Mouse (Mus musculus) intestine, postnatal 0 days (tissue): Measurements from ENCODE around the gene Smg5. TPM values are rescaled to one million over a fixed set of nuclear protein-coding genes. Genes with fewer than 3 reads are reported as not detected.
A peak's percentile ranks its signal among the peaks of the same experiment; 100 is the strongest.
"Not testable (repeated sequence)": the region's sequence is repeated elsewhere in the genome, so short reads cannot be mapped to it uniquely, and the experiment has no call there.

Experiments used
- ATAC-seq: fragments of 200-750 bp; cut with Nextera tagmentation; 2 replicates; pipeline ENCODE4 v1.8.0; 2017; ENCODE audit warnings: mild to moderate bottlenecking, moderate TSS enrichment, moderate library complexity
- H3K27ac ChIP-seq: fragments of 300-500 bp; sonication (generic); 2 replicates; pipeline ENCODE4 v1.5.1; 2014; ENCODE audit warnings: mild to moderate bottlenecking, low read depth, low read length, moderate library complexity
- H3K27me3 ChIP-seq: fragments of 300-500 bp; sonication (generic); replicated peaks from 2 replicates; pipeline ENCODE4 v1.6.1; 2014; ENCODE audit warnings: low read length, mixed read lengths; ENCODE audit not compliant: control insufficient read depth, insufficient read depth
- H3K36me3 ChIP-seq: fragments of 300-500 bp; sonication (generic); 2 replicates; pipeline ENCODE4 v1.6.1; 2014; ENCODE audit warnings: mild to moderate bottlenecking, moderate library complexity; ENCODE audit not compliant: control insufficient read depth, insufficient read depth
- H3K4me1 ChIP-seq: fragments of 300-500 bp; sonication (generic); replicated peaks from 2 replicates; pipeline ENCODE4 v1.6.1; 2014; ENCODE audit warnings: antibody characterized with exemption, low read length, mixed read lengths; ENCODE audit not compliant: control insufficient read depth, insufficient read depth
- H3K4me2 ChIP-seq: fragments of 300-500 bp; sonication (generic); replicated peaks from 2 replicates; pipeline ENCODE4 v1.6.1; 2014; ENCODE audit warnings: low read depth, mild to moderate bottlenecking, moderate library complexity
- H3K4me3 ChIP-seq: fragments of 300-500 bp; sonication (generic); 2 replicates; pipeline ENCODE4 v1.5.1; 2014; ENCODE audit warnings: low read depth, low read length
- H3K9ac ChIP-seq: fragments of 300-500 bp; sonication (generic); 2 replicates; pipeline ENCODE4 v1.6.1; 2014; ENCODE audit warnings: mild to moderate bottlenecking, low read depth, low read length
- H3K9me3 ChIP-seq: fragments of 300-500 bp; sonication (generic); 2 replicates; pipeline ENCODE4 v1.6.1; 2016; ENCODE audit warnings: mixed run types; ENCODE audit not compliant: control insufficient read depth
- CTCF ChIP-seq: sonication (generic); IDR thresholded peaks from 2 replicates; pipeline ENCODE4 v1.5.1; 2016; ENCODE audit warnings: low read depth, mild to moderate bottlenecking, control low read depth, antibody characterized with exemption, moderate library complexity
- WGBS: fragments of 180-500 bp; shearing (Covaris S2); extraction: QIAGEN DNeasy Blood & Tissue Kit; methylation state at CpG from one replicate; pipeline ENCODE4 v1.1.7; 2014; 5-methylcytosine and 5-hydroxymethylcytosine counted together
- polyA plus RNA-seq: library from polyadenylated mRNA; unstranded; fragments of >200 nt; fragmentation: Nextera tagmentation; extraction: Ambion mirVana; gene quantifications from 2 replicates; pipeline ENCODE4 v1.2.1, GENCODE M21; 2015

Gene Smg5
- polyA plus RNA-seq, 1 experiment from 2014 or later, result 12.6 TPM

DNA sequence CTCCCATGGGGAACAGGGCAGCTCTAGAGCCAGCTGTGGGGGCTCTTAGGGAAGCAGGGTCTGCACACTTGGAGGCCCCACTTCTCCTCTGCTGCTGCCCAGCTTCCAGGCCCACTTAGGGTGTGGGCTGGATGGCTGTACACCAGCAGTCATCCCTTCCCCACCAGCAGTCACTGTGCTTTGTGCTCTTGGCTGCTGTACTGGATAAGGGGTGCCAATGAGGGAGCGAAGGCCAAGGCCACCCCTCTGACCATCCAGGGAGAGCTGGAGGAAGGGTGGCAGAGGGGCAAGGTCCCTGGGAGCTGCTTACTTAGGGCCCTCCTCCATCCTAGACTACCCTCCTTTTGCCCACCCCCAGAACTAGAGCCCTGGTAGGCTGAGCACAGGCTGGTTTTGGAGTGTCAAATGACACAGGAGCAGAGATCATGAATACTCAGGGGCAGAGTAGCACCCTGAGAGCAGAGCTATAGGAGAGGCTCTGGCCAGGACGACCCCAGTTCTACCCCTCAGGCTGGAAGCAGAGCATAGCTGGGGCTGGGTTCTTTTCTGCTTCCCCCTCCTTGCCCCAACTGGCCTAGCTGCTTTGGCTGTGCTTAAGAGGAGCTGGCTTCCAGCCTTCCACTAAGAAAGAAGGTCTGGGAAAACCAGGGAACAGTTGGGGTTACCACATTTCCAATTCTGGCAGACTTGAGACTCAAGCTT is 25.7 kb downstream of the Smg5 start:
- H3K9ac ChIP-seq, result no peak overlapping the region
- peaks cover 21% of the 10 kb centered on the region for H3K27me3 ChIP-seq
- no peak overlapping the region for H3K4me2 ChIP-seq
- H3K36me3 ChIP-seq, result peaks cover 59% of the 10 kb centered on the region
- ATAC-seq, result no peak
- H3K27ac ChIP-seq, result no peak overlapping the region
- no peak overlapping the region for H3K4me3 ChIP-seq
- WGBS, result 90% methylated on average over 2 of the region's 2 CpGs
- no peaks in the 10 kb centered on the region for H3K9me3 ChIP-seq
- no peaks in the 10 kb centered on the region for H3K4me1 ChIP-seq
- no peak for TF ChIP-seq CTCF

DNA sequence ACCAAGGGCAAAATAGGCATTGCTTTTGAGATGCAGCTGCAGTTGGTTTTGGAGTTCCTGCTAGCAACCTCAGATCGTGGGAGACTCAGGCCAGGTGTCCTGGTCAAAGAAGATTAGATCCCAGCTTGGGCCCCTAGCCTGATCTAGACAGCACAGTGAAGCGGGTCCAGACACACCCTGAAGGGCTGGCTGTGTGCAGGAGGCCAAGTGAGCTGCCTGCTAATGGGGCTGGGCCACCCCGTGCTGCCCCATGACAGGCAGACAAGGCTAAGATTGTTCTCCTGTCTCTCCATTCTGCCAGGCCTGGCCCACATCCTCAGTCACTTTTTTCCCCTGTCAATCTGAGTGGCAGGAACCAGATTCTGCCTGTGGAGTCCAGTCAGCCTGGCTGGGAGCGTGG is 27.6 kb downstream of the Smg5 start:
- Histone ChIP-seq H3K9ac (no peak overlapping the region), H3K36me3 (peaks cover 40% of the 10 kb centered on the region), H3K9me3 (no peaks in the 10 kb centered on the region), H3K27me3 (peaks cover 21% of the 10 kb centered on the region), H3K4me1 (no peaks in the 10 kb centered on the region), H3K4me2 (no peak overlapping the region), H3K27ac (no peak overlapping the region), H3K4me3 (no peak overlapping the region)
- ATAC-seq, result 0 out of 2 replicates have a peak, but pooled peaks have one; percentile 31
- 30% methylated on average over 4 of the region's 4 CpGs for WGBS
- TF ChIP-seq CTCF, result no peak

DNA sequence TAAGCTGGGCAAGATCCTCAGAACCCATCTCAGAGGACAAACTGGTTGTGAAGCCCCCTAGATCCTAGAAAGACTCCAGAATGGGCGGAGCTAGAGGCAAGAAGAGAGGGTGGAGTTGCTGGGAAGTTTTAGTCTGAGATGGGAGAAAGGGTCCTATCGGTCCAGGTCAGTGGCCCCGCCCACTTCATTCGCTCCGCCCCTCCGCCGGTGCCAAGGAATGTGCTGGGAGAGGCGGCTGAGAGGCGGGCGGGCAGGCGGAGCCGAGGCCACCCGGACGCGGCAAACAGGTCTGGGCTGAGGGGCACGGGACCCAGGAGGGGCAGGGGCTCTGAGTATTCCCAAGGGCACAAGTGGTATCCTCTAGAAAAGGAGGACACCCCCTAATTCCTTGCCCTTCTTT is 28.3 kb downstream of the Smg5 start, which contains the start of gene Paqr6:
Paqr6 (plus strand) TSS at position 248 of the 400 bp plus-strand sequence.
- Histone ChIP-seq H3K4me2 (peak within 1 kb of the TSS; percentile 45), H3K4me3 (0 out of 2 replicates have a peak within 1 kb of the TSS, but pooled peaks have one; percentile 13), H3K36me3 (peaks cover 33% of the 10 kb centered on the region), H3K4me1 (no peaks in the 10 kb centered on the region), H3K9me3 (no peaks in the 10 kb centered on the region), H3K9ac (no peak within 1 kb of the TSS), H3K27me3 (peaks cover 21% of the 10 kb centered on the region), H3K27ac (no peak within 1 kb of the TSS)
- no peak for ATAC-seq
- no peak for TF ChIP-seq CTCF
- WGBS, result 6% methylated on average over 16 of the region's 16 CpGs

DNA sequence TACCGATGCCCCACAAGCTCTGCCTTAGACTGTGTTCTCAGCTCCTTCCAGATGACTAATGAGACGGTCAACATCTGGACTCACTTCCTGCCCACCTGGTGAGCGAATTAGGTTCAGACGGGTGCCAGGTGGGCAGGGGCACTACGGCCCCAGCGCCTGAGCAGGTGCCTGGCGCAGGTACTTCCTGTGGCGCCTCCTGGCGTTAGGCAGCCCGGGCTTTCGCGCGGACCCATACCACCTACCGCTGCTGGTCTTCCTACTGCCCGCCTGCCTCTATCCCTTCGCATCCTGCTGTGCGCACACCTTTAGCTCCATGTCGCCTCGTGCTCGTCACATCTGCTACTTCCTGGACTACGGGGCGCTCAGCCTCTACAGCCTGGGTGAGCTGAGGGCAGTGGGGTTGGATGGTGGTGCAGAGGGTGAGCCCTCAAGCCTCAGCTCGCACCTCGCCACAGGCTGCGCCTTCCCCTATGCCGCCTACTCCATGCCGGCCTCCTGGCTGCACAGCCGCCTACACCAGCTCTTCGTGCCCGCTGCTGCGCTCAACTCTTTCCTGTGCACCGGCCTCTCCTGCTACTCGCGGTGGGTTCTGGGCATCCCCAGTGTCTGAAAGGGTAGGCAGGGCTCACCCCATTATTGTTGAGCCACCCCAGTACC is 29.8 kb downstream of the Smg5 start:
- Histone ChIP-seq H3K9ac (no peak overlapping the region), H3K4me2 (no peak overlapping the region), H3K36me3 (peaks cover 18% of the 10 kb centered on the region), H3K27me3 (peaks cover 21% of the 10 kb centered on the region), H3K4me3 (no peak overlapping the region), H3K9me3 (0 out of 2 replicates have a peak, but pooled peaks cover 5% of the 10 kb centered on the region), H3K4me1 (no peaks in the 10 kb centered on the region), H3K27ac (no peak overlapping the region)
- WGBS, result 51% methylated on average over 34 of the region's 34 CpGs
- TF ChIP-seq CTCF, result peak; percentile 12; the same call in 1 of the 2 replicates
- no peak for ATAC-seq

DNA sequence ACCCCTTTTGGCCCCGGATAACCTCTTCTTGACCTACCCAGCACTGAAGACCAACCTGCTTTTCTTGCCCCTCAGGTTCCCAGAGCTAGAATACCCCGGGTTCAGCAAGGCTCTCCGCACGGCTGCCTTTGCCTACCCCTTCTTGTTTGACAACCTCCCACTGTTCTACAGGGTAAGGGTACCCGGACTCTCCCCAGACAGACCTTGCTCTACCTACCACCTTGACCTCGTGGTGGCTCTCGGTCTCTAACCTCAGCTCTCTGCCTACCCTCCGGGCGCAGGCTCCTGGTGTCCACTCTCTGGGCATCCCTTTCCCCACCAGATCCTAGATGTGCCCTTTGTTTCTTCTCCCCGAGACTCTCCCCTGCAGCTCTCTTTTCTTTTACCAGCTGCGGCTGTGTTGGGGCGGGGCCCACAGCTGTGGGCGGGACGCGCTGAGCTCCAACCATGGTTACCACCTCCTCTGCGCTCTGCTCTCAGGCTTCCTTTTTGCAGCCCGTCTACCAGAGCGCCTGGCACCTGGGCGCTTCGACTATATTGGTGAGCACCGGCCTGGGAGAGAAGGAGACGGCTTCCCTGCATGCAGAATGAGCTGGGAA is 30.9 kb downstream of the Smg5 start:
- ATAC-seq, result peak; percentile 56
- H3K27ac ChIP-seq, H3K4me3 ChIP-seq, H3K36me3 ChIP-seq, H3K9me3 ChIP-seq, H3K9ac ChIP-seq, H3K4me1 ChIP-seq: not testable (repeated sequence)
- WGBS, result 6% methylated on average over 19 of the region's 22 CpGs
- H3K4me2 ChIP-seq, result peak overlapping the region; percentile 48
- H3K27me3 ChIP-seq, result peaks cover 21% of the 10 kb centered on the region

DNA sequence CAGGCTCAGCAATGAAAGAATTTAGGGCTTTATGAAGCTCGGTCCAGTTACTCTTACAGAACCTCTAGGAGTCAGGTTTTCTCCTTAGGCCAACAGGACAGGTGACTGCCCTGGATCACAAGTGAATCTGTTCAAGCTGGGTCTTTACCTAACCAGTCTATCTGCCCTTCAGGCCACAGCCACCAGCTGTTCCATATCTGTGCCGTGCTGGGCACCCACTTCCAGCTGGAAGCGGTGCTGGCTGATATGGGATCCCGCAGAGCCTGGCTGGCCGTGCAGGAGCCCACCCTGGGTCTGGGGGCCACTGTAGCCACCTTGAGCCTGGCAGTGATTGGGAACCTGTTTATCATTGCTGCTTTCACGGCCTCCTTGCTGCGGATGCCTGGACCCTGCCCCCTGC is 31.5 kb downstream of the Smg5 start:
- H3K9me3 ChIP-seq, H3K4me1 ChIP-seq, H3K27ac ChIP-seq, H3K9ac ChIP-seq, H3K4me3 ChIP-seq, H3K36me3 ChIP-seq, ATAC-seq: not testable (repeated sequence)
- peaks cover 21% of the 10 kb centered on the region for H3K27me3 ChIP-seq
- WGBS, result 42% methylated on average over 3 of the region's 7 CpGs
- H3K4me2 ChIP-seq, result peak overlapping the region; percentile 48; the same call in 1 of the 2 replicates

DNA sequence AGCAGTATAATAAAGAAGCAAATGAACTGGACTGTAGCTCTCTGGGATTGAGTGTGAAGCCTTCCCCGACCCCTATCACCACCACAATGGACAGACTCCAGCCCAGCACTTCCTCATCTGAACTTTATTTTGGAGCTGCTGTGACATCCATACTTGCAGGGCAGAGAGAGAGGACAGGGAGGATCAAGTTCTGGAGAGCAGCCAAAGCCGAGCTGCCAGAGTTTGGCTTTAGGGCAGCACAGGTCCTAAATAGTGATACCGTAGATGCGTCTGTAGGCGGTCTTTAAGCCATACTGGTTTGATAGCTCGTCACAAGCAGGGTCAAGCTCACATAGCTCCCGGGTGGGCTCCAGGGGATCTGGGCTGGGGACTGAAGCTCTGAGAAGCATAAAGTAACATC is 32.5 kb downstream of the Smg5 start:
- not testable (repeated sequence) for ATAC-seq, H3K4me2 ChIP-seq, H3K9ac ChIP-seq, H3K4me3 ChIP-seq, H3K9me3 ChIP-seq, H3K36me3 ChIP-seq, H3K4me1 ChIP-seq, H3K27ac ChIP-seq
- WGBS, result 87% methylated on average over 7 of the region's 7 CpGs
- peaks cover 21% of the 10 kb centered on the region for H3K27me3 ChIP-seq

DNA sequence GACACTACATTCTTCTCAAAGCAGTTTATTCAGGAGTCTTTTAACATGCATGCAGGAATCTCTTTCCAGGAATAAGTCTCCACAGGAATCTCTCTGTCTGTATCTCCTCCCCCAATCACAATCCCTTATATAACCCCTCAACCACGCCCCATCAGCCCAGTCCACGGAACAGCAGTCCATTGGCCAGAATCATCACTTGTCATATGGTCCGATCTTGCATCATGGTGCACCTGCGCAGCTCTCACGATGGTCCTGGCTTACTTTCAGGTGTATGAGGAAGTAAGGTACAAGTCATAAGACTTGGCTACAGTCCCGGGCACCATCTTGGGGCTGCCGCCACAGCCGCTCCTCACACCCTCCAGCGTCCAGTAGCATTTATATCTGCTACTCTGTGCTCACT is 36.6 kb downstream of the Smg5 start, which contains the start of gene Bglap3:
Bglap3 (minus strand) TSS at position 101 of the 400 bp plus-strand sequence.
- not testable (repeated sequence) for H3K9ac ChIP-seq, H3K4me1 ChIP-seq, H3K36me3 ChIP-seq, H3K4me3 ChIP-seq, H3K4me2 ChIP-seq, ATAC-seq, H3K27me3 ChIP-seq, H3K9me3 ChIP-seq, H3K27ac ChIP-seq
- 88% methylated on average over 9 of the region's 9 CpGs for WGBS
